Mouse (Mus musculus) forebrain, postnatal 0 days (tissue): ENCODE measurements at regions not wholly inside any gene's neighbourhood (a gene's known extent, or its start where the extent isn't known, plus 50 kb on each side); places are given as distances from the start of the nearest gene placed in this dataset.
A peak's percentile ranks its signal among the peaks of the same experiment; 100 is the strongest.

ENCODE experiments used
- ATAC-seq: fragments of 200-750 bp; cut with Nextera tagmentation; 2 replicates; pipeline ENCODE4 v1.8.0; 2017; ENCODE audit warnings: mild to moderate bottlenecking, moderate library complexity
- DNase-seq: peaks from one replicate; pipeline ENCODE4 v3.0.0-alpha.2; 2015
- H3K27ac ChIP-seq: fragments of 300-500 bp; sonication (generic); 2 replicates; pipeline ENCODE4 v1.5.1; 2014; ENCODE audit warnings: low read depth, mild to moderate bottlenecking, antibody characterized with exemption, low read length, moderate library complexity, mixed read lengths
- H3K27me3 ChIP-seq: fragments of 300-500 bp; sonication (generic); 2 replicates; pipeline ENCODE4 v1.6.1; 2014; ENCODE audit warnings: mild to moderate bottlenecking, low read length, mixed read lengths; ENCODE audit not compliant: insufficient read depth
- H3K36me3 ChIP-seq: fragments of 300-500 bp; sonication (generic); 2 replicates; pipeline ENCODE4 v1.6.1; 2014; ENCODE audit warnings: mild to moderate bottlenecking, moderate library complexity; ENCODE audit not compliant: insufficient read depth
- H3K4me1 ChIP-seq: fragments of 300-500 bp; sonication (generic); 2 replicates; pipeline ENCODE4 v1.6.1; 2014; ENCODE audit warnings: antibody characterized with exemption; ENCODE audit not compliant: insufficient read depth
- H3K4me2 ChIP-seq: fragments of 300-500 bp; sonication (generic); 2 replicates; pipeline ENCODE4 v1.6.1; 2014; ENCODE audit warnings: low read depth, mild to moderate bottlenecking, moderate library complexity
- H3K4me3 ChIP-seq: fragments of 300-500 bp; sonication (generic); 2 replicates; pipeline ENCODE4 v1.5.1; 2014; ENCODE audit warnings: low read depth, low read length, mixed read lengths
- H3K9ac ChIP-seq: fragments of 300-500 bp; sonication (generic); 2 replicates; pipeline ENCODE4 v1.6.1; 2014; ENCODE audit warnings: mild to moderate bottlenecking
- H3K9me3 ChIP-seq: fragments of 300-500 bp; sonication (generic); 2 replicates; pipeline ENCODE4 v1.6.1; 2016; ENCODE audit warnings: low read length
- CTCF ChIP-seq: sonication (generic); IDR thresholded peaks from 2 replicates; pipeline ENCODE4 v1.5.1; 2016; ENCODE audit warnings: antibody characterized with exemption, control low read depth, low read depth
- WGBS: fragments of 180-500 bp; shearing (Covaris S2); extraction: QIAGEN DNeasy Blood & Tissue Kit; methylation state at CpG from one replicate; pipeline ENCODE4 v1.1.7; 2014; 5-methylcytosine and 5-hydroxymethylcytosine counted together

DNA sequence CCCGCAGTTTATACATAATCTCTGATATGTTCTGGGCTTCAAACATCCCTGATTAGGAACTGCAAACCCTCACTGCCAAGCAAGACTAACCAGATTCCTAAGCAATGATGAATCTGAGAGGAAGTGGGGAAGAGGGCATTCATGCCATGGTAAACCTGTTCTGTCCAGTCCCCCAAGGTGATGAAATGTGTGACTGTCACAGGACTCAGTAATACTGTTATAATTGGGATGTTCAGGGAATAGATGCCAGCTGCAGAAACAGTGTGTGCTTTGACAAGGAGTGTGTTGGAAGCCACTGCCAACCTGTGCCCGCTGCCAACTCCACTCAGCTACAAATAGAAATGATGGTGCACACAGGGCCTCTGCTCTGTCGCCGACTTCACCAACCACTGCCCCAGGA is 466.0 kb downstream of the Efna5 start:
- Histone ChIP-seq H3K4me3 (no peak overlapping the region), H3K9ac (no peak overlapping the region), H3K36me3 (no peaks in the 10 kb centered on the region), H3K27me3 (no peaks in the 10 kb centered on the region), H3K27ac (no peak overlapping the region), H3K4me1 (no peaks in the 10 kb centered on the region), H3K9me3 (no peaks in the 10 kb centered on the region), H3K4me2 (no peak overlapping the region)
- peak; percentile 63 for ATAC-seq
- WGBS, result 66% methylated on average over 4 of the region's 4 CpGs
- no peak for TF ChIP-seq CTCF
- DNase-seq, result peak; percentile 44

DNA sequence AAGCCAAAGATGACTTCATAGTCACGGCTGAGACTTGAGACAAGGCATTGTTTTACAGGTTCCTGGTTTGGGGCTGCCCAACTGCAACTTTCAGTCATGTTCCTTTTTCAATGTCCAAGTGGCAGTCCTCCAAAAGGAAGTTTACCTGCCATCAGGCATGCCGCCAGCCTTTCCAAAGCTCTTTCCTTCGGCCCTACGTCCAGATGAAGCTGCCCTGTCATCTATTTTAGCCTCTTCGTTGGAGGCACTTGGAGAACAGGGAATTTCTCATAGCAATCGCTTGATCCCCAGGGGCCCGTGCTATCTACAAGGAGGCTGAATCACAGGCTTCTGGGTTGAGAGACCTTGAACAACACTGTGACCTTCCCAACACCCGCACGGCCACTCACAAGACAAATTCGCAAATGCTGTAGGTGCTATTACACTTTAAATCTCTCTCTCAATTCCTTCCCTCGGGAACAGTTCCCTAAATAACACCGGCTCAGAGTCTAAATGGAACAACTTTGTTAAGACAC is 468.4 kb downstream of the Efna5 start:
- DNase-seq (no peak), ATAC-seq (no peak)

DNA sequence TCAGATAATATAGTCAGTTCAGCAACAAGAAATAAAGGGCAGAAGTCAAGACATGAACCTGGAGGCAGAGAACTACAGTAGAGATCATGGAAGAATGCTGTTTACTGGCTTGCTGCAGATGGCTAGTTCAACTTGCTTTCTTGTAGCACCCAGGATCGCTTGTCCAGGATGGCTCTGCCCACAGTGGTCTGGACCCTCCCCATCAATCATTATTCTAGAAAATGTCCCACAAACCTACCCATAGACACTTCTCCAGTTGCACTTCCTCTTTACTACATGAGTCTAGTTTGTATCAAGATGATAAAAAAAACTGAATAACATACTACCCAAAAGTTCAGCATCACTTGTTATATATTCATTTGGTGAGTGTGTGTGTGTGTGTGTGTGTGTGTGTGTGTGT is 477.4 kb downstream of the Efna5 start:
- DNase-seq (no peak), ATAC-seq (no peak)
- no peaks in the 10 kb centered on the region for H3K27me3 ChIP-seq

More for the DNA sequence above, 468.4 kb downstream of the Efna5 start:
- TF ChIP-seq CTCF, result no peak
- Histone ChIP-seq H3K36me3 (no peaks in the 10 kb centered on the region), H3K4me2 (no peak overlapping the region), H3K4me1 (no peaks in the 10 kb centered on the region), H3K9me3 (no peaks in the 10 kb centered on the region), H3K27ac (no peak overlapping the region), H3K4me3 (no peak overlapping the region), H3K27me3 (no peaks in the 10 kb centered on the region), H3K9ac (no peak overlapping the region)
- 78% methylated on average over 12 of the region's 12 CpGs for WGBS

DNA sequence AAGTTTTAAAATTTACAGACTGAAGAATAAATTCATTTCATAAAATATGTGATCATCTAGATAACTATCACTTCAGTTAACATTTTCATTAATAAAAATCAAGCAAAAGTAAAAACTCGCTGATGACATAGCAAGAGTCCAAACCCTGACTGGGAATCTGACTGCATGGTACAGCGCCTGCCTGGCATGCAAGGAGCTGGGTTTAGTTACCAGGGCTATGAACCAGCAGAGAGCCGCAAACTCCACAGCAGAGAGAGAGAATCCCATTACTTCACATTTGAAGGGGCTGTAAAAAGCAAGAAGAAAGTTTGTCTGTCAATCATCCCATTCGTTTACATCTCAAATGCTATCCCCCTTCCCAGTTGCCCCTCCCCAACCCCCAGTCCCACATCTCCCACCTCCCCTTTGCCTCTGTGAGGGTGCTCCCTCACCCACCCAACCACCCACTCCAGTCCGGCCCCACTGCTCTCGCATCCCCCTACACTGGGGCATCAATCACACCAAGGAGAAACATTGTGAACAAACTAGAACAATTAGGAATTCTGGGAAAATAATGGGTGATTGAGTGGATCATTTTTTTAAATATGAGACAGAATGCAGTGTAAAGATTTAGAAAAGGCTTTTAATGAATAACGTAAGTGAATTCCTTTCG is 487.6 kb downstream of the Efna5 start:
- no peak for ATAC-seq
- H3K4me1 ChIP-seq, result no peaks in the 10 kb centered on the region
- H3K9me3 ChIP-seq, result no peaks in the 10 kb centered on the region
- WGBS, result 90% methylated on average over 8 of the region's 8 CpGs
- no peaks in the 10 kb centered on the region for H3K27me3 ChIP-seq
- H3K27ac ChIP-seq, result no peak overlapping the region
- no peak overlapping the region for H3K4me3 ChIP-seq
- H3K9ac ChIP-seq, result no peak overlapping the region
- DNase-seq, result no peak
- TF ChIP-seq CTCF, result no peak
- H3K36me3 ChIP-seq, result no peaks in the 10 kb centered on the region
- no peak overlapping the region for H3K4me2 ChIP-seq

More for the DNA sequence above, 477.4 kb downstream of the Efna5 start:
- no peaks in the 10 kb centered on the region for H3K9me3 ChIP-seq
- TF ChIP-seq CTCF, result no peak
- 90% methylated on average over 1 of the region's 1 CpGs for WGBS
- no peak overlapping the region for H3K27ac ChIP-seq
- H3K9ac ChIP-seq, result no peak overlapping the region
- H3K4me1 ChIP-seq, result no peaks in the 10 kb centered on the region
- no peak overlapping the region for H3K4me3 ChIP-seq
- H3K36me3 ChIP-seq, result no peaks in the 10 kb centered on the region
- no peak overlapping the region for H3K4me2 ChIP-seq

DNA sequence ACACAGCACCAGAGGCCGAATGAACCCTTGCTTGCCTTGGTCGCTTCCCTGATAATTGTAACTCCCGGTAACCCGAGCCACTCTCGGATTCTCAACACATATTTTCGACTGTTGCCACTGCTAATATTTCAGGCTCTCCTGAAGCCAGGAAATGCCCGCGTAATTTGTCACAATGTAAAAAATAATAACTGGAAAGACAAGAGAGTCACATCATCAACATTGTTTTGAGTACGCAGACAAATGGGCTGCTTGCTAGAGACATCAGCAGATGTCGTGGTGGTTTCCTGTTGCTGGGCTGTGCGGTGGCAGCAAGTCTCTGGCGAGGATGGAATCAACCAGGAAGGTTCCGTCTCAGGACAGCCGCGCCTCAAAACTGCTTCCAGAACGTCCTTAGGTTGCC is 497.1 kb downstream of the Efna5 start:
- no peak for ATAC-seq
- Histone ChIP-seq H3K4me2 (no peak overlapping the region), H3K27ac (no peak overlapping the region), H3K9ac (no peak overlapping the region), H3K36me3 (no peaks in the 10 kb centered on the region), H3K9me3 (no peaks in the 10 kb centered on the region), H3K4me3 (no peak overlapping the region), H3K4me1 (no peaks in the 10 kb centered on the region), H3K27me3 (no peaks in the 10 kb centered on the region)
- no peak for DNase-seq
- TF ChIP-seq CTCF, result no peak
- 84% methylated on average over 16 of the region's 16 CpGs for WGBS

DNA sequence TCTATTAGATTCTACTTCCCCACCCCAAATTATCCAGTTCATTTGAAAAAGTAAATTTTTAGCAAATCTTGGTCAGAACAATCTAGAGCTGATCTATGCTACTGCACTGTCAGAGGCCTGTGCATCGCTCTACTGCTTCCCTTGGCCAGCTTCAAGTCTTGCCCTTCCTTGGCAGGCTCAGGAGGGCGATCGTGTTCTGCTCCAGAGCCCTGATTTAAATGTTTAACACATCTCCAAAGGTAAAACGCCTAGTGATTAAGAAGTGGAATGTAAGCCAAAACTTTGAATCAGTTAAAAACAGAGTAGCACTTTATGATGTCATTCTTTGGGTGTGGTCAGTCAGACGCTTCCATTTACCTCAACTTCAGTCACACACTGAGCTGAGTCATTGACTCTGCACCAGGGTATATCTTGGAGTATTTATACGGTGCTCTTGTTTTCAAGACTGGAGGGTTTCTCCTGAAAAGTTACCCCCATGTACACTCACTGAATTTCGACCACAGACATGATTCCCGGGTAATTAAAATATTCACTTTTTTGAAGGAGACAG is 502.2 kb downstream of the Efna5 start:
- no peak for ATAC-seq
- no peak overlapping the region for H3K9ac ChIP-seq
- no peaks in the 10 kb centered on the region for H3K4me1 ChIP-seq
- no peak for DNase-seq
- H3K4me3 ChIP-seq, result no peak overlapping the region
- WGBS, result 83% methylated on average over 8 of the region's 8 CpGs
- no peak overlapping the region for H3K27ac ChIP-seq
- no peak overlapping the region for H3K4me2 ChIP-seq
- H3K36me3 ChIP-seq, result no peaks in the 10 kb centered on the region
- no peak for TF ChIP-seq CTCF
- H3K27me3 ChIP-seq, result no peaks in the 10 kb centered on the region
- no peaks in the 10 kb centered on the region for H3K9me3 ChIP-seq

DNA sequence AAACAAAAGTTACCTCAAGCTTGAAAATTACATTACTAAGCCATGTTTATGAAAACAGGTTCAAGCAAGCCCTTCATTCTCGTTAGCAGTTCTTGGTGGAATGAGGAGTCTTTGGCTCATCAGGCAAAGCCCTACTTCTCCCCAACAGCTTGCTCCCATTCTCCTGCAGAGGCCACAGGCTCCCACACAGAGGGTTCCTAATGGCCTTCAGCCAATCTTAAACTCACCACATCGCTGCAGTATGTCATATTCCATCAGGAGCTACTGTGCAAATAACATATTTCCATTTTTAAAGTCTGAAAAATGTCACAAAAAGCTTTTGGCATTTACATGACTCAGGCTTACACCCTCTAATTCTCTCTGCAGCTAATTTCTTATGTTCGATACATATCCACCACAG is 512.0 kb downstream of the Efna5 start:
- no peaks in the 10 kb centered on the region for H3K36me3 ChIP-seq
- no peak overlapping the region for H3K27ac ChIP-seq
- ATAC-seq, result no peak
- no peaks in the 10 kb centered on the region for H3K9me3 ChIP-seq
- no peak overlapping the region for H3K9ac ChIP-seq
- no peak overlapping the region for H3K4me2 ChIP-seq
- no peak overlapping the region for H3K4me3 ChIP-seq
- no peak for DNase-seq
- 60% methylated on average over 3 of the region's 3 CpGs for WGBS
- no peak for TF ChIP-seq CTCF
- no peaks in the 10 kb centered on the region for H3K27me3 ChIP-seq
- no peaks in the 10 kb centered on the region for H3K4me1 ChIP-seq
